Mouse (Mus musculus): ENCODE results near the gene Eif3l.
A peak's percentile ranks its signal among the peaks of the same experiment; 100 is the strongest.
"Not testable (repeated sequence)": the region's sequence is repeated elsewhere in the genome, so short reads cannot be mapped to it uniquely, and the experiment has no call there.

Eif3l gene

DNA sequence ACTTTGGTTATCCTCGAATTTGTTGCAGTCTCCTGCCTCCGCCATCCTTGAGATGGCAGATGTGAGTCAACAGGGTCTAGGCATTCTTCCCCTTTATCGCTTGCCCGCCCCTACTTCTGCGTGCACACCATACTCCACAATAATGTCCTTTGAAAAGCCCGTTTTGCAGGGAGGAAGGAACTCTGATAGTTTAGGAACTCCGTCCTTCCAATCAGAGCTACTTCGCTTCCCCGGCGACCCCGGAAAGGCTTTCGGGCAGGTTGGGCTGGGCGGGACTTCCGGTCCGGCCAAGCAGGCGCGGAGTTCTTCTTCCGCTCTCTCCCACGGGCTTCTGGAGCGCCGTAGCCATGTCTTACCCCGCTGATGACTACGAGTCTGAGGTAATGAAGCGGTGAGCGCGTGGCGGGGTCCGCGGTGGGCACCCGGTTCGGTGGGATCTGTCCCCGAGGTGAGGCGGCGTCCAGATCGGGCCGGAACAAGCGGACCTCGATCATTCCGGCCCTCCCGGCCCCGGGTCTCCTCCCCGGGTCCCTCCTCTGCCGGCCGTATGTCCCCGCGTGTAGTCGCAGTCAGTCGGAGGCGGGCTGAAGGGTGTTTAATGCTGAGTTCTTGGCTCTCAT lies at the start of gene Eif3l:
Eif3l (plus strand) TSS at position 267 of the 620 bp plus-strand sequence.
- peak; percentile 87 for DNase-seq (ENCODE audit: low read depth, low spot score)

DNA sequence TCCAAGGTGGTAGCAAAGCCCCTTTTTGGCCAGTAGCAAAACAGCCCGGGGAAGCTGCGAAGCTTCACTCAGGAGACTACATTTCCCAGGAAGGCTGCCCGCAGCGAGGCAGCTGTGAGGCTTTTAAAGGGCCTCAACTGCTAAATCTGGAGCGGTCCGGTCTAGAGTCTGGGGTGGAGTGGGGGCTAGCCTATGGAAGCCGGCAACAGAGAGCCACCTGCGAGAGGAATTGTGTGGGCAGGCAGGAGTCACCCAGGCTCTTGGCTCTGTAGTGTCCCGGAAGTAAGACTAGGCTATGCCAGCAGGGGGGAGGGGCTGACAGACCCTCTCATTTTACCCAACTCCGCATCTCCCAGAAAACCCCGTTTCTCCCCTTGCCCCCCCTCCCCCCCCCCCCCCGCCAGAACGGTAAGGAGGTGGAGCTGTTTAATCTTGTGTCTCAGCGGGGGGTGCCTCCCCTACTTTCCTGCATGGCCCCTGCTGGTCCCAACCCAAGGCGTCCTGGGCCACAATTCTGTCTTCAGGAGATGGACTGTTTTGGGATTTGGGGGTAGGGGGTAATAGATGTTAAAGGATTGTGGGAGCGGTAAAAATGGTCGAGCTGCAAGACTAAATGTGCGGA lies 49.2 kb upstream of the Eif3l start:
- peak; percentile 68 for DNase-seq (ENCODE audit: low read depth, low spot score)

DNA sequence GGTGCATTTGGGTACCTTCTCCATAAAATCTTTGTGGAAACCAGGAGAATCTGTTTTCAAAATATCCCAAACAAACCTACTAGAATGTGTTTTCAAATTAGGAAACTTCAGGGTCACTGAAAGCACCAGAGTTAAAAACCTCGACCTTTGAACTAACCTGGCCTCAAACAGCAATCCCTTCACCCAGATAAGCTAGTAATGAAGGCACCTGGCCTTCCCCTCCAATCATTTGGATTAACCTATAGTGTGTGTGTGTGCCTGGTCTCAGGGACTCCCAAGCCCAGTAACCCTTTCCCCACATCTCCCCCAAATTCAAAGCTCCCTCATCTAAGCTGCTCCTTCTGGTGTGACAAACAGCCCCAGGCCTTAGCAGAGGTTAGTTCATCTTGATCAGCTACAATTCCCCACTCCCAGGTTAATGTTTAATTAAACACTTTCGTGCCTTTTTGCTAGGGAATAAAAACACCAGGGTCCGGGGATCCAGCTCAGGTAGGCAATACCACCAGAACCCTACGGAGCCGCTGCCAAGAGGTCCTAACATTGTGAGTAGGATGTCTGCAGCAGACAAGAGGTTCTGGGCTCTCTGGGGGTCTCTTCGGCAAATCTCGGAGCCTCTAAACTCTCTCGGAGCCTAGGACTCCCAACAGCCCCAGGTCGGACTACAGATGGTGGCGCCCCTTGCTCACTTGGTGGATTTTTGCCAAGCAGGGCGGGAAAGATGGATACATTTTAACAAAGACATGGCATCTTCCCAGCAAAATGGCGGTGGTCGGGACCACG lies 48.3 kb upstream of the Eif3l start:
- DNase-seq (ENCODE audit: low read depth, low spot score), result no peak

DNA sequence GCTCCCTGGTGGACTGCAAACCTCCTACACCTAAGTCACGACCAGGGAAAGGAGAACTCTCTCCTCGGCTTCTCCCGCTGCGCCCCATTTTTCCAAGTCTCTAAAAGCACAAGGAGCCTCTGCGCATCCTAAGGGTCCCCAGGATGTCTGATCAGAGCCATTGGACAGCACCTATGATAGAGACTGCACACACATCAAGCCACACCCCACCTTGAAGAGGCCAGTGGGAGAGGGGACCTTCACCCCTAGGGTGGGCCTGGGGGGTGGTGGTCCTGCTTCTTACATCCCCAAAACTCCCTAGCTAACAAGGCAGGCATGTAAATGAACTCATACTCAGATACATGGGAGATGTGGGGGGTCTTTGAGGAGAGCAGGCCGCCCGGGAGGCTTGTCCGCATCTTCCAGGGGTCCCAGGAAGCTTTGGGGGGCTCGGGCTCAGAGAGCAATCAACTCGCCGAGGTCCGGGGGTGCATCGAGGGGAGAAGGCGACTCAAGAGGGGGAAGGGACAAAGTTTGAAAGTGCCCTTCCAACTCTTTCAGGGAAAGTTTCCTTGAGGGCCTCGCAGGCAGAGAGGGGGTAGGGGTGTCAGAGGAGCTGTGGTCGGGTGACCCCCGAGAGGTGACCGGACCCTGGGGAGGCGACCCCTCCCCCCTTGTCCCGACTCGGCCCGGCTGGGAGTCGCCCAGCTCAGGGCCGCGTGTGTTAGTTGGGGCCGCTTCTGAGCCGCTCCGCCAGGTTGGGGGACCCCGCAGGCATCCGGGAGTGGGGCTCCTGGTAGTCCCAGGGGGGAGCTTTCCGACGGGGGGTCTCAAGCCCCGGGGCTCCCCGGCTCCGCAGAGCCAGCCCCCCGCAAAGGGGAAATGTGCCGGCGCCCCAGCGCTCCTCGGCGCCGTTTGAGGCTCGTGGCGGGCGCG lies 47.4 kb upstream of the Eif3l start:
- no peak for DNase-seq (ENCODE audit: low read depth, low spot score)

DNA sequence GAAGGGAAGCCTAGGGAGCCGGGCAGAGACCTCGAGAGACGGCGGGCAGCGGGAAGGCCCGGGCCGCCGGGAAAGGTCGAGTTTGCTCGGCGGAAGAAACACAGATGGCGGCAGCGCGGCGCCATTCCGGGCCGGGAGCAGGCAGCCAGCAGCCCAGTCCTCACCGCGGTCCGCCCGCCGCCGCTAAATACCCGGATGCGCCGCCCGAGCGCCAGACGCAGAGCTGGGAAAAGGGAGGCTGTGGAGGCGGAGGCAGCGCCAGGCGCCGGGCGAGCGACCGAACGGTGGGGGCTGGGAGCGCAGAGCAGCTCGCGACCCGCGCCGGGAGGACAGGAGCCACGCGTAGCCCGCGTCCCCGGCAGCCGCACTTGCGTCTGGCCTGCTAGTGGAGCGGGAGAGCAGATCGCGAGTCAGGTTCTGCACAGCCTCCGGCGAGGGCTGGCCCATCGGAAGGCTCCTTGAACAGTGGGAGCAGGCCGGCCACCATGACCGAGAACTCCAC lies 46.7 kb upstream of the Eif3l start, which contains the start of gene H1f0:
H1f0 (plus strand) TSS at position 214 of the 502 bp plus-strand sequence.
- peak; percentile 84 for DNase-seq (ENCODE audit: low read depth, low spot score)

DNA sequence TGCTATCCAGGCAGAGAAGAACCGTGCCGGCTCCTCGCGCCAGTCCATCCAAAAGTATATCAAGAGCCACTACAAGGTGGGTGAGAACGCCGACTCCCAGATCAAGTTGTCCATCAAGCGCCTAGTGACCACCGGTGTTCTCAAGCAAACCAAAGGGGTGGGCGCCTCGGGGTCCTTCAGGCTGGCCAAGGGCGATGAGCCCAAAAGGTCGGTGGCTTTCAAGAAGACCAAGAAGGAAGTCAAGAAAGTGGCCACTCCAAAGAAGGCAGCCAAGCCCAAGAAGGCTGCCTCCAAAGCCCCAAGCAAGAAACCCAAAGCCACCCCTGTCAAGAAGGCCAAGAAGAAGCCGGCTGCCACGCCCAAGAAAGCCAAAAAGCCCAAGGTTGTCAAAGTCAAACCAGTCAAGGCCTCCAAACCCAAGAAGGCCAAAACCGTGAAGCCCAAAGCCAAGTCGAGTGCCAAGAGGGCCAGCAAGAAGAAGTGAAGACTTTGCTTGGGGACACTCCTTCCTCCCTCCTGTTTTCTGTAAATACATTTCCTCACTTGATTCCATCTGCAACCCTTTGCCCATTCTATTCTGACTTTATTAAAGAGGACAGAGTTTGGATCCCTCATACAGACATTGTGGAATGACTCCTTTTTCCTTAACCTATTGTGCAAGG lies 46.0 kb upstream of the Eif3l start:
- DNase-seq (ENCODE audit: low read depth, low spot score), result no peak

DNA sequence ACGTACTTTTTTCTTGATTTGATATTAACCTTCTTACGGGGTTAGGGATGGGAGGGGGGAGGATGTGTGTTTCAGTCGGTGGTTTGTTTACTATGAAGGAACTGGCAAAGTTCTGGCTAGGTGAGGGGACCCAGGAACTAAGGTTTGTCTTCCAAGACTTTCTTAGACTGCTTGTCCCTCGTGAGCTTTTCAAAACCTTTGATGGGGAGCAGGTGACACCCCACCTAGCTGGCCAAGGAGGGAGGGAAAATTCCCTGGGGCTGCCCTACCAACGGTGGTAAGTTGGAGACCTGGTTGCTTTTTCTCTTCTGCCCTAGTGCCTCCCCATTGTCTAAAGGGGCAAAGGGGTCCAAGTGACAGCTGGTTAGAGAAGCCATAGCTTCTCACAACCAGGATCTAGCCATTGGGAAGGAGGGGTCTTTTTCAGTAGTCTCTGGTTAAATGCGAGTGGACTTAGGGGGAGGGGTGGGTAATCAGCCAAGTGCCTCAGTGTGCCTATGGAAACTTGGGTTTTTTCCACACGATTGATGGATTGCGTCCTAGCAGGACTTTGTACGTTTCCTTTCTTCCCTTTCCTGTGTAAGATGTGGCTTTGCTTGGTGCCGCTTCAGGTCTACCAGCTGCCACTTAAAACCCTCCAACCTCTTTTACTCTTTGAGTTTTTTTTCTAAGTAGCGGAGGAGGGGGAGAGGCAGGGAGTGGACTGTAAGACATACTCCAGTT lies 45.3 kb upstream of the Eif3l start:
- no peak for DNase-seq (ENCODE audit: low read depth, low spot score)

DNA sequence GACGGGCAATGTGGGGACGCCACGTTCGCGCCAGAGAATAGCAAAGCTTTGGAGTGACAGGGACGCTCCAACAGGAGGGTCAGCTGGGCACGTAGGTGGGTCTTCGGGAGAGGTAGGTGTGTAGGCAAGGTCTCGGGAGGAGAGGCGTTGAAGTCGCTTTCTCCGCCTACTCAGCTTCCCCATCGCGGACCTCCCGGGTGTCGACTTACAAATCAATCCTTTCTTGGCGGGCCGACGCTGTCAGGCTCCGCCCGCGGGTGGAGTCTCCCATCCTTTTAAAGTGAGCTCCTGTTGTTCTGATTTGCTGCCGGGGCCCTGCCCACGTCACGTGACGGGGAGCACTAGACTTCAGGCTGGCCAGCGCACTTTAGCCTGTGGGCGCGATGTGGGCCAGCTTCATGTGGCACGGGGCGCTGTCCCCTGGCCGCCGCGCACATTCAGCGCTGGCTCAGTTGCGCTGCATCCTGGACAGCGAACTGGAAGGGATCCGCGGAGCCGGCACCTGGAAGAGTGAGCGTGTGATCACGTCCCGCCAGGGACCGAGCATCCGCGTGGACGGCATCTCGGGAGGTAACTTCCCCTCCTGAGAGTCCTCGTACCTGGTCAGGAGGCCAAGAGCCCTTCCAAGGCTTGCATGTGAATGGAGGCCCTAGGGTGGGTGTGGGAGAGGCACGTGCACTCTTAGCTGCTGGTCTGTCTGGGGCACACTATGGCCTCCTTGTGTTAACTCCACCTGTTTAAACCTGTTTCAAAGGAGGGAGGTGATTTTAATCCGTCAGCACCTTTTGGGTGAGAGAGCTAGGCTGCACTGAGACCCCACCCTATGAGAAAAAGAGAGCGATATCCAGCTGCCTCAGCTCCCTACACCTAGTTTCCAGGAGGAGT lies 44.2 kb upstream of the Eif3l start:
- peak; percentile 95 for DNase-seq (ENCODE audit: low read depth, low spot score)

DNA sequence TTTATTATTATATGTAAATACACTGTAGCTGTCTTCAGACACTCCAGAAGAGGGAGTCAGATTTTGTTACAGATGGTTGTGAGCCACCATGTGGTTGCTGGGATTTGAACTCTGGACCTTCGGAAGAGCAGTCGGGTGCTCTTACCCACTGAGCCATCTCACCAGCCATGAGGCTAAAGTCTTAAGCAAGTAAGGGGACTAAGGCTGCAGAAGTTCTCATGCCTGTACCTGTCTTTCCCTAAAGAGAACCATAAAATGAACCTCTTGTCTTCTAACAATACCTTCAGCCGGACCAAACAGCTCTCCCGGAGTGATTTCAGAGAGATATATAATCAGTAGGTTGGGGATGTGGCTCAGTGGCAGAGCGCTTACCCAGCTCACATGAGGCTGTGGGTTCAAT lies 43.1 kb upstream of the Eif3l start:
- DNase-seq (ENCODE audit: low read depth, low spot score), result not testable (repeated sequence)

DNA sequence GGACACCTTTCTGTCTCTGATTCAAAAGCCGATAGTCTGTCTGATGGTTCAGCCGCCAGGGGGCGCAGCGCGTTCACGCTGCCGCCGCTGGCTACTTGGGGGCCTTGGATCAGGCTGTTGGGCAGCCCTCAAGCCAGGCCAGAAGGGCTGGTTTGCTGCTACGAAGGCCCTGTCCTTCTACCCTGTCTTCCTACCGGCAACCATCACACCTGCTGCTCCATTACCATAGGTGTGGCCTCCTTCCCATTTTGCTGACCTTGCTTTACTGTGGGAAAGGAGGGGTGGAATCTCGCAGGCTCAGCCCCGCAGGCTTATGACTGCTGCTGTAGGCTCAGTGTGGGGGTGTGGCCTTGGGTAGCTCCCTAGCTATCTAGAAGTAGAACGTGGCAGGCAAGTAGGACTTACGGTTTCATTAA lies 37.1 kb upstream of the Eif3l start:
- peak; percentile 86 for DNase-seq (ENCODE audit: low read depth, low spot score)

DNA sequence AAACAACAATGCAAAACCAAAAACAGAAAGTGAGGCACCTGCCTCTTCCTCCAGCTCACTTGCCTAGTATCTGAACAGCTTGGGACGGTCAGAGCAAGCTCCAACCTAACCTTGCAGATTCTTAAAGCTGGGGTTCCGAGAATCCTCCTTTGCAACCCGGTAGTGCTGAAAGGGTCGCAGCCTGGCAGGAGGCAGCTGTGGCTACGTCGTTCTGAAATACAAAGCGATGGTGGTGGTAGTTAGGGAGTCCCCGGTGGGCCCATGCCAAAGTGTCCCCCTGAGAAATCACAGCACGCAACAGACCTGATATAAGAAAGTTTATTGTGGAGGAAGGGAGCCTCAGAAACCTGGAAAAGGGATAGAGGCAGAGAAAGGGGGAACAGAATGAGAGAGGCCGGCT lies 36.6 kb upstream of the Eif3l start:
- DNase-seq (ENCODE audit: low read depth, low spot score), result no peak

DNA sequence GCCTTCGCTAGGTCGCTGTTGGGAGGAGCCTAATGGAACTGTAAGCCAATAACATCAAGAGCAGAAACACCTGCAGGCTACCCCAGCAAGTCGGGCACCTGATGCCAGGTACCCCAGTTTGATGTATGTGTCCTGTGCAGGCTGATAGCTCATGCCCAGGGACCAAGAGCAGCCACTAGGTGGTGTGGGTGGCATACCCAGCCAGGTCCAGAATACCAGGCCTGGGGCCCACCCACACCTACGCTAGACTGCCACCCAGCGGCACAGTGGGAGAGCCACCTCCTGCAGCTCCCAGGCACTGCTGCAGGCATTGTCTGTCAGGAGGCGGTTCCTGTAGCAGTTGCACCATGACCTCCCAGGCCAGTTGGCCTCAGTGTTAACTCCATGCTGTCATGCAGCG lies 36.1 kb upstream of the Eif3l start:
- DNase-seq (ENCODE audit: low read depth, low spot score), result peak; percentile 88

DNA sequence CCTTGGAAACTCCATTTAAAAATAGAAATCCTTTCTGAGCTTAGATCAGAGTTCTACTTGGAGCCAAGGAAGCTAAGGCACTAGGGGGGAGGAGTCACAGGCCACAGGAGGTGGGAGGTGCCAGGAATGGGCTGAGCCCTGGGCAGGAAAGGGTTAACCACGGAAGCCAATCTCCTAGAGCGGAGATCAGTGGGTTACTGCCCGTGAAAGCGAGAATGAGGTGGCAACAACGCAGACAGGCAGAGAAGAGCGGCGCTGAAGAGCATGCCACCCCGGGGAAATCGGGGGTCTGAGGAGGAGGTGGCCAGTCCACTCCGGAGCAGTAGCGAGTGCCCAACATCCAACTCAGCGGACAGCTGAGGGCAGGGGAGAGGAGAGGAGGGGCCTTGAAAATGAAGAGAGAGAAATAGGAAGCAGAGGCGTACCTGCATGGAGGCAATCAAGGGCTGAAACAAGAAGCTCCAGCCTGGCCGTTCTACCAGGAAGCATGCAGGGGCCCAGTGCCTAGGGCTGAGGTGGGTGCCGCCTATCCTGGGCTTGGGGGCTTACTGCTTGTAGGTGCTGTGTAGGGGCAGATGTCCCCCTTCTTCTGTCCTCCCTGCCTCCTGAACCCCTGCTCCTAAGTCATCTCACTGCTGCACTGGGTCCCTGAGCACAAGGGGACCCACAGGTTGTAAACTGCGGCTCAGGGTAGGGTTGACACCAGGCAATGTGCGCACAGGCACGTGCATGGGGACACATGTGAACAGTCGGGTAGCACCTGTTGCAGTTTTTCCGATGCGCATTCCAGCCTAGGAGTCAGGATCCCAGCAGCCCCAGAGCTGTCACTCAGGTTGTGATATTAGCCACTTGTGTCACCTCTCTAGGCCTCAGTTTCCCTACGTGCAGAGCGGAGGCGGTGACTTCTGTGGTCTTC lies 34.2 kb upstream of the Eif3l start:
- no peak for DNase-seq (ENCODE audit: low read depth, low spot score)

DNA sequence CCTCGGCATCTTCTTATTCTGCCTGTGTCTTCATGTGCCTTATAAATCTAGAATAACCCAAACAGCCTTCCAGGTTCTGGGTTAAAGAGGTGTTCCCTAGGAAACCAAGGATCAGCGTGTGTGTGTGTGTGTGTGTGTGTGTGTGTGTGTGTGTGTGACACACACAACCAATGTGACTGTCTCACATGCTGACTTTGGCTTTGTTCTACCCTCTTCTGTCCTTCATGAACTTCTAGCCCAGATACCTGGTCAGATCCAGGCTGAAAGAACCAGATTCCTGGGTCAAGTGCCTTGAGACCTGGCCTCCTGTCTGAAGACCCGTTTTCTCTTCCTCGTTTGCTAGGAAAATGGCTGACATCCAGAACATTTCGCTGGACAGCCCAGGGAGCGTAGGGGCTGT lies 33.4 kb upstream of the Eif3l start, which contains the start of gene Galr3:
Galr3 (plus strand) TSS at position 301 of the 400 bp plus-strand sequence.
- DNase-seq (ENCODE audit: low read depth, low spot score), result no peak

DNA sequence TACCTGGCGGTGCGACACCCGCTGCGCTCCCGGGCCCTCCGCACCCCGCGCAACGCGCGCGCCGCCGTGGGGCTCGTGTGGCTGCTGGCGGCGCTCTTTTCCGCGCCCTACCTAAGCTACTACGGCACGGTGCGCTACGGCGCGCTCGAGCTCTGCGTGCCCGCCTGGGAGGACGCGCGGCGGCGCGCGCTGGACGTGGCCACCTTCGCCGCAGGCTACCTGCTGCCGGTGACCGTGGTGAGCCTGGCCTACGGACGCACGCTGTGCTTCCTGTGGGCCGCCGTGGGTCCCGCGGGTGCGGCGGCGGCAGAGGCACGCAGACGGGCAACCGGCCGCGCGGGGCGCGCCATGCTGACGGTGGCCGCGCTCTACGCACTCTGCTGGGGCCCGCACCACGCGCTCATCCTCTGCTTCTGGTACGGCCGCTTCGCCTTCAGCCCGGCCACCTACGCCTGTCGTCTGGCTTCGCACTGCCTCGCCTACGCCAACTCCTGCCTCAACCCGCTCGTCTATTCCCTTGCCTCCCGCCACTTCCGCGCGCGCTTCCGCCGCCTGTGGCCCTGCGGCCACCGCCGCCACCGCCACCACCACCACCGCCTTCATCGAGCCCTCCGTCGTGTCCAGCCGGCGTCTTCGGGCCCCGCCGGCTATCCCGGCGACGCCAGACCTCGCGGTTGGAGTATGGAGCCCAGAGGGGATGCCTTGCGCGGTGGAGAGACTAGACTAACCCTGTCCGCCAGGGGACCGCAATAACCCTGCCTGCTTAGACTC lies 32.1 kb upstream of the Eif3l start:
- DNase-seq (ENCODE audit: low read depth, low spot score), result no peak

DNA sequence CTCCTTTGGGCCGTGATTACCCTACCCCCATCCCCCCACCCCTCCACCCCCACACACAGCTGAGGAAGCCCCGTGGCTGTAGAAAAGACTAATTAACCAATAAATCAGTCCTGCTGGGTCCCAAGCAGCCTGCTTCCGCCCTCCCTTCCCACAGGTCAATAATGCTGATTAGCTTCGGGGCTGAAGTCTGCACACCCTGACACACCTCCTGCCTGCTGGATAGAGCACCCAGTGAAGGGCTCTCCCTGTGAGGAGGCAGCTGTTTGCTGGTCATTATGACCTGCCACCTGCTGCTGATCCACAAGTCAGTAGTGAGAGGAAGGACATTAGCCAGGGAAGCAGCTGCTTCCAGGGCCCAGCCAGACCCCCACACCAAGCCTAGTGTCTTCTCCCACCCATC lies 30.1 kb upstream of the Eif3l start:
- DNase-seq (ENCODE audit: low read depth, low spot score), result no peak

DNA sequence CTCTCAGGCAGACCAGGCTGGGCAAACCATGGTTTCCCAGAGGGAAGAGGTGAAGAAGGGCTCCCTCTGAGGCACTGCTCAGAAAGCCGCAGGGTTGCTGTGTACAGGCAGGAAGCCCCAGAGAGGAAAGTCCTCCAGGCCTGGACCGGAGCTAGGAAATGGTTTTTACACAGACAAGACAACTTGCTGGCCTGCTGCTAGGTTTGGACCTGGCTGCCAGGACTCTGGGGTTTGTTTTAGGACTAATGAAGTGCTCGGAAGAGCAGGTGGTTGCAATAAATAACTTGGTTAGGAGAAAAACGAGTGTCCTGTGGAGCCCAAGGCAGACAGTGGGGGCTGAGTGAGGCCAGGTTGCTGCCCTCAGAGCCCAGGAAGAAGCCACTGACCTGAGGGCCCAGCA lies 26.8 kb upstream of the Eif3l start:
- DNase-seq (ENCODE audit: low read depth, low spot score), result no peak

Measured in ES-CJ7 (cell line).